Mouse (Mus musculus) erythroid progenitor cell, adult 5-6 weeks (primary cell): ENCODE data around the gene Paqr3. TPM values are rescaled to one million over a fixed set of nuclear protein-coding genes. Genes with fewer than 3 reads are reported as not detected.

Source experiments
- ATAC-seq: replicated peaks from 2 replicates; pipeline ENCODE4 v1.8.0; 2016; ENCODE audit warnings: moderate number of reproducible peaks, mild to moderate bottlenecking, moderate TSS enrichment, inconsistent platforms; ENCODE audit not compliant: poor library complexity, low FRiP score, severe bottlenecking
- total RNA-seq, 2 experiments: library from RNA; stranded (forward) in 1 of 2; stranded (reverse) in 1 of 2; fragments of 150-400 nt in 1 of 2; fragments of 186-747, 209-891 nt in 1 of 2; gene quantifications; 2 replicates each; pipeline versions ENCODE4 v1.2.3 to v1.2.4; 2015 to 2017; ENCODE audit warnings: low replicate concordance in 2 of 2

Gene Paqr3
- total RNA-seq, 2 experiments from 2014 or later: not detected

DNA sequence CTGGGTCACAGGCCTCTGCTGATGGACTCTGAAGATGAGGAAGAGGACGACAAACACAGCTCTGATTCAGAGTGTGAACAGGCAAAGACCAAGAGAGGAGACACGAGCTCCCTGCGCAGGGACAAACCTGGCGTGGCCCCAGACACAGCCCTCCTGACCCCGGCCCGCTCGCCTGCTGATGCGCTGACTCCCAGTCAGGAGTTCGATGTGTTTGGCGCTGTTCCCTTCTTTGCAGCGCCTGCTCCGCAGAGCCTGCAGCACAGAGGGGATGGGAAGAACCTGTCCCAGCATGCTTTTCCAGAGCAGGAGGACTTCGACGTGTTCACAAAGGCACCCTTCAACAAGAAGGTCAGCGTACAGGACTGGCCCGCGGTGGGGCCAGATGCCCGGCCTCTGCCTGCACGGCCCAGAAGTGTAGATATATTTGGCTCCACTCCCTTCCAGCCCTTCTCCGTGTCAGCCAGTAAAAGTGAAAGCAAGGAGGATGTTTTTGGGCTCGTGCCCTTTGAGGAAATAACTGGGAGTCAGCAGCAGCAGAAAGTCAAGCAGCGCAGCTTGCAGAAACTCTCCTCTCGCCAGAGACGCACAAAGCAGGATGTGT lies 24.3 kb downstream of the Paqr3 start:
- no peak for ATAC-seq

DNA sequence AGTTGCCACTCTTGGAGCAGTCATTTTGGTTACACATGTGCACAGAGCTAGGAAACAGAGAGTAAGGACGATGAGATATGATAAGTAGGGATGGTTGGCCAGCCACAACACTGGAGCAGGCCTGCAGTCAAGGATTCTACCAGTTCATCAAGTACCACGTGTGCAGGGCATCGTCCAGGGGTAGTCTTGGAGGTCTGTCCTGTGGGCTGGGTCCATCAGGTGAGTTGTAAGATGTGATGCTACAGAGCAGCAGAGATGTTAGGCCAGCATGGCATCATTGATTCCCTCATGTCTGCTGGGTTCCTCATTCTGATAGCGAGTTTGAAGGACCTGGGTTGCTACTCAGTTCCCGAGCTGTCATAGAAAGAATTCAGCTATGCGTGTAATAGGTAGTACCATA lies 26.3 kb downstream of the Paqr3 start:
- ATAC-seq: no peak

DNA sequence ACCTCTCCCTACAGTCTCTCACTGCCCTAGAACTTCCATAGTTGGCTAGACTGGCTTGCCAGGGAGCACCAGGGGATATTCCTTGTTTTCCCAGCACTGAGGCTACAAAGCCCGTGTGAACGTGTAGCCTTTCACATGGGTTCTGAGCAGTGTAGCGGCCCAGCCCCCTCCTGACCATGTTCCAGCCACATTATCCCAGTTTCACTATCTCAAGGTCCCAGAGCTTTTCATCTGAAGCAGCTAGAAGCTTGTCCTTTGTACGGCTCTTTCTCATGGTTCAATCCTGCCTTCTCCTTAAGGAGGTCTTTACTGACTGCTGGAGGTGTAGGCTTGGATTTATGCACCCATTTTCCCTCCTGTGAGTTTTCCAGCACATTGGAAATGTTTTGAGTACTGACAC lies 26.9 kb downstream of the Paqr3 start:
- ATAC-seq: no peak

DNA sequence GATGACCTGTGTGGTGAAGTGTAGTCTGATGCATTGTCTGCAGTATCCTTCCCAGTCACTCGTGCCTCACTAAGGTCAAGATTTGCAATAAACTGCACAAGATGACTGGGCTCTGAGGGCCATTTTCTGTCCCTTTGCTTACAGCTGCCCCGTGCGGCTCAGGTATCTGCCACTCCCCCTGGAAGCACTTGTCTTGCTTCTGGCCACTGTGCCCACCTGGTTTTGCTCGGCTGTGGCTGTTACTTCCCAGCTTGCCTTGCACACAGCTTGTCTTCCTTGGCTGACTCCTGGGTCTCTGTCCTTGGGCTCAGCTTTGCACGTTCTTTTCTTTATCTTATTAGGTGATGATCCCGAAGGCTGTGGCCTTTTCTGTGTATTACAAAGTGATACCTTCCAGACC lies 27.7 kb downstream of the Paqr3 start:
- no peak for ATAC-seq

DNA sequence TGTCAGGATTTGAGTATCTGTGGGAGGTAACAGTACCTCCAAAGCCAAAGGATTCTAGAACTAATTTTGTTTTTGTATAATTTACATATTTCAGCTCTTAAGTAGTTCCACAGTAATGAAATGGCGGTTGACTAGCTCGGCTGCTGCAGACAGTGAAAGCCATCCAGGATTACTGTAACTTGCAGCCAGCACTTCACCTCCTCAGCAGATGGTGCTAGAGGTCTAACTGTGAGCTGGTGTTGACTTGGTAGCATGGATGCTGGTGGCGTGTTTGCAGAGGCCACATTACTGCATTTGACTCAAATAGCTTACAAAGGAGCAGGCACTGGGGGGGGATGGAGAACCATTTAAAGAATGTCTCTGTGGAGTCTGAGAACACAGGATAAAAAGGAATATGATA lies 29.9 kb downstream of the Paqr3 start:
- no peak for ATAC-seq

DNA sequence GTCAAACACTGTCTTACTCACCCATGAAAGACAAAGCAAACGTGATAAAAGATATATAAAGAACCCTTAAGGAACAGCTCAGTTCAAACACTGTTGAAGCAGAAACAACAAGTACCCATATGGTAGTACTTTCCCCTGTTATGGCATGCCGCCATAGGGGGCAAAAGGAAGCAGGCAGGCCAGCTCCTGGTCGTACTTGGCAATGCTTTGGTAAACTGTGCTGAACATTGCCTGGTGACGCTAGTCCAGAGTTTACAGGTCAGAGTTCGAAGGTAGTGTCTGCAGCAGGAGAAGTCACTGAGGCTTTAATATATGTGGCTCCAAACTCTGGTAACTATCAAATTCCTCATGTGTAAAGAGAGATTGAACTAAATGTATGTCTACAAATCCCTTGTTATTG lies 32.8 kb downstream of the Paqr3 start:
- no peak for ATAC-seq

DNA sequence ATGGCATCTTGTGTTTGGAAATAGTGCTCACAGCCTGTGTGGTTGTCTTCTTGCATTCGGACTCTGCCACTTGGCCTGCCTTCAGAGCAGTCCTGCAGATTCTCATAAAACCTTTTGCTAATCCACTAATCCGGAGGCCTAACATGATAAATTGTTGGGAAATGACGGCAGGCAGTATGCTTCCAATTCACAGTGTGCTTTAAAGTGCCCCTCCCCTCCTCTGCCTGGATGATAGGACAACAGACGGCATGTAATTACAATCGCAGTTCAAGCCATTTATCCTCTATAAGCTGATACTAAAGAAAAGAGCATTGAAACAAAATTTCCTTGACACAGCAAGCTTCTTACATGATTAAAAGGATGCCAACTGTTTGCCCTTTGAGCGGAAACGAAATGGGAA lies 33.7 kb downstream of the Paqr3 start:
- ATAC-seq: no peak

DNA sequence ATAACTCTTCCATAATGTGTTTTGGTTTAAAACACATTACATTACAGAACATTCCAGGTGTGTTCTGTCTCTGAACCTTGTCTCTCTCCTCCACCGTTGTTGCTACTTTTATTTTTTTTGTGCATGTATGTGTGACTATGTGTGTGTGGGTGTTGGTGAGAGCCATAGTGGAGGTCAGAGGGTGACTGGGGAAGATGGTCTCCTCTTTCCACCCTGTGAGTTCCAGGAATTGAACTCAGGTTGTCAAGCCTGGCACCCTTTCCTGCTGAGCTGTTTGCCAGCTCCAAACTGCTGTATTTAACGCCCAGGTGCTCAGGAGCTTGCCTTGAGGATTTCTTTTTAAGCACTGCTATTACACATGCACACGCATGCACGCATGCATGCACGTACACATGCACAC lies 35.2 kb downstream of the Paqr3 start:
- no peak for ATAC-seq

DNA sequence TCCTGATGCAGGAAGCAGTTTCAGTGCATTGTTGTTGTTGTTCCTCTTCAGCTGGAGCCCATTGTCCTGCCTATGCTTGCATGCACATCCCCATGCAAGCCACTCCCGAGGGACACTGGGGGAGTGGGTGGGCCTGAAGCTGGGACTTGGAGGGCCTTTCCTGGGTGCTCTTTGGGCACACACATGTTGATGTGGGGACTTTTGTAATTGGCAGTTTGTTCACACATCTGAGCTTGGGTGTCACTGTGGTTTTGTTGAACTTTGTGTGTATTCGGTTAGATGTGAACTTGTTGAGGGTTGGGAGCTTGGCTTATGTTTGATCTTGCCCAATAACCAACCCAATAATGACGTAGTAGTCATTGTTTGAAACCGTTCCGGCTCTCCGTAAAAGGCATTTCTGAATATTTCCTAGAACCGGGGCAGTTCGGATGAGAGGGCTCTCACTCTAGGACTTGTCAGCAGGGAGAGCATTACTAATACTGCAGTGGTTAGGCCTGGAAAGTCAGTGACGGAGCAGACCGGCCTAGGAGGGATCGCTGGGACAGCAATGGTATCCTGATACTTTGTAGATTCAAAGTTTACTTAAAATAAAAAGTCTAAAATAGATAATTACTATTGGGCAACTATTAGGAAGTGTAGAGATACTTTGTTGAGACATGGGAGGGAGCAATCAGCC lies 35.8 kb downstream of the Paqr3 start:
- ATAC-seq: no peak

DNA sequence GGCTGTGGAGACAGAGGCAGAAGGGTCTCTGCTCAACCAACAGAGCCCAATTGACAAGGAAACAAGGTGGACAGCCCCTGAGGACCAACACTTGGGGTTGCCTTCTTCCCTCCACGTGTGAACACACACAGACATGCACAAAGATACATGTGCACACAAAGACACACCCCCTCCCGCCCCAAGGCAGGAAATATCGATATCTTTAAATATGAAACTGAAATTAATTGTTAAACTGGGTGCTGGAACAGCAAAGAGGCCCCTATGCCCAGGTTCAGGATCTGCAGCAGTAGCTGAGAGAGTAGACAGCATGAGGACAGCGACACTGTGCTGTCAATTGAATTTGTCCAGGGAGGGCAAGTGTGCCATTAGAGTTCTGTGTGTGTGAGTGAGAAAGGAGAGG lies 45.6 kb downstream of the Paqr3 start:
- no peak for ATAC-seq

DNA sequence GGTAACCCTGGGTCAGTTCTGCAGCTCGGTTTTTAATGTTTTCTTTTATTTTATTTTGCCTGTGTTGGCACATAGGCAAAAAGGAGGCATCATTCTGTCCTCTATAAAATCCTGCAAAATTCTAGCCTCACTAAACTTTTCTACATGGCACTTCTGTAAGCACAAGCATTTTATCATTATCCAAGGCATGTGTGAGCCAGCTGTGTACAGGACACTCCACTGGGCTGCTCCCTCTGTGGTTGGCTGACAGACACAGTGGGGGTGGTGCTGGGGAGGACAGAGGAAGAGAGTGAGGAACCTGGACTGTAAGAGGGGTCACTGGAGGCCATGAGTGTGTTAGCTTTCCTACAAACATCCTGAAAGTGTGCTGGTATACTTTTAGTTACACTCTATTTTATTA lies 49.4 kb downstream of the Paqr3 start:
- ATAC-seq: no peak

DNA sequence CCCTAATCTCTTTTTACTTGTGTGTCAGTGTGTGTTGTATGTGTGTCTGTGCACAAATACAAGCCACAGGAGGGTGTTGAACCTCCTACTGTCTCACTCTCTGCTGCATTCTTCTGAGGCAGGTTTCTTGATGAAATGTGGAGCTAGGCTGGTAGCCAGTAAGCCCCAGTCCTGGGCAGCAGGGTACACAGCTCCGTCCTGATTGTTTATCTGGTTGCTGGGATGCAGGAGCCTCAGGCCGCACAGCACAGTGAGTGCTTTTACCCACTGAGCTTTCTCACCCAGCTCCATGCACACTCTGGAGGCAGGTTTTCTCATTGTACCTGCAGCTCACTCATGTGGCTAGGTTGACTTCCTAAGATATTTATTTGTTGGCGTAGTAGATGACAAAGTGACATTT lies 50.5 kb downstream of the Paqr3 start:
- ATAC-seq: no peak

DNA sequence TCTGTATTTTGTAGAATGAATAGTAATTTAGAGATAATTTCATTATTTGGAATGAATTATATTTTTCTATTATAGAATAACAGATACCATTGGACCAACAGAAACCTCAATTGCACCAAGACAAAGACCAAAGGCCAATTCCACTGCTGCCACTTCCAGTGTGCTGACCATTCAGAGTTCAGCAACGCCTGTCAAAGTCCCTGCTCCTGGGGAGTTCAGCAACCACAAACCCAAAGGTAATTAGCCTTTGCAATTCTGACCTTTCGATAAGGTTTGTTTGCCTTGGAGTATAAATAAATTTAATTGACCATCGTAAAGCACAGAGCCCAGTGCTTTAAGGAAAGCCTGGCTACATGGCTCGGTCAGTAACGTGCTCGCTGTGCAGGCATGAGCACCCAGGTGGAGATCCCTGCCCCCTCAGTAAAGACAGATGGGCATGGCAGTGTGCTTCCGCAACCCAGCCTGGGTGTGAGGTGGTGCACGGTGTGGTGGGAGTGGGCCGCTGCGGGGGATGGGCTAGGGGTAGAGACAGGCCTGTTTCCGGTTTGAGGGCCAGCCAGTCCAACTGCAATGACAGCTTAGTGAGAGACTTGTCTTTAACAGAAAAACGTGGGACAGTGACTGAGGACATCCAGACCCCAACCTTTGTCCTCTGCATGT lies 54.5 kb downstream of the Paqr3 start:
- ATAC-seq: no peak

DNA sequence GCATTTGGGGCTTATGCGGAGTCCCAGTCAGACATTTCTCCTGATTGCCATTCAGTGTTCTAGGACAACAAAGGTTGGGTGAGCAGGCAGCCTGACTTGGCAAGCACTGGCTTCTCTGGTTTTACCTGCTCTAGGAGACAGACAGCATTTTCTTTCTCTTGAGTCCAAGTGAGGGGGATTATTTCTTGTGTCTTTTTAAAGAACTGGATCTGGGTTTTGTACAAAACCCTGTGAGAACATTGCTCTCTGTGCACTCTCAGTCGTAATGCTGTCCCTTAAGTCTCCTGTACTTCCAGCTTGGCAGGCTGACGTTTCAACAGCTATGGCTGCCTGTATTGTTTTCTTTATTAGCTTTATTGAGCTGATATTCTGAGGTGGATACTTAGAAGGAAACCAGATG lies 55.0 kb downstream of the Paqr3 start:
- ATAC-seq: no peak

DNA sequence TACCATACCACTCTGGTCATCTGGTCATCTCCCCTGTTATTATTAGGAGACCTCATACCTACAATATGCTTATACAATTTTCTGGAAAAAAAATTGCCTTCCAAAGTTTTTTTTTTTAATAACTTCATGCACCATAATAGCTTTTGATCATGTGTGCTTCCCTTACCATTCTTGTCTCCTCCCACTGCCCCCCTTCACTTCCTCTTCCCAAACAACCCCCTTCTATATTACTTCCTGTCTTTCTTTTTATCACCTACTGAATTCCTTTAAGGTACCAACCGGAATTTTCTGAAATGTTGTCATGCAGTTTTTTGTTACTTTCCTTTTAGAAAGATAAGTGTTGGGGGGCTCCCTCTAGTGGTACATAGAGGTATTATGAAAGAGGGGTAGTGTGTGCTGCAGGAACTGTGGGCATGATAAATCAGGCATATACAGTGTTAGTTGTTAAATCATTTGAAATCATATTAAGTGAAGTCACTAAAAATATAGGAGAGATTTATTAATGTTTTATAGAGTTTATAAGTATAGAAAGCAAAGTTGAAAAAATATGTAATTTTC lies 55.8 kb downstream of the Paqr3 start:
- peak; percentile 69 for ATAC-seq

DNA sequence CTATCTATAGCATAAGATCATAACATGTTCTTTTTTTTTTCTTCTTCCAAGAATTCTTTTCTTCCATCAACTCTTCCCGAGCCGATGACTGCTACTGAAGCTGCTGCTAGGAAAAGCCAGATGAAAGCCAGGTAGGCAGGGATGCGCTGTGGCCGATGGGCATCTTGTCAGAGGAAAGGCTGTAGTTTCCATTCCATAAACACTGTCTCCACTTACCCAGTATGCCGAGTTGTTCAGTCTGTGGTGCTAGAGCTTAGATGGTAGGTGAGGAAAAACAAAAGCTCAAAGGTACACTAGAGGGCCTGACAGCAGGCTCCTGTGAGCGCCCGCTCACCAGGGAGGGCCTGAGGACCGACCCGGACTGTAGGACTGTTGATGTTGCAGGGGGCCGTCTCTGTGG lies 56.6 kb downstream of the Paqr3 start:
- no peak for ATAC-seq

DNA sequence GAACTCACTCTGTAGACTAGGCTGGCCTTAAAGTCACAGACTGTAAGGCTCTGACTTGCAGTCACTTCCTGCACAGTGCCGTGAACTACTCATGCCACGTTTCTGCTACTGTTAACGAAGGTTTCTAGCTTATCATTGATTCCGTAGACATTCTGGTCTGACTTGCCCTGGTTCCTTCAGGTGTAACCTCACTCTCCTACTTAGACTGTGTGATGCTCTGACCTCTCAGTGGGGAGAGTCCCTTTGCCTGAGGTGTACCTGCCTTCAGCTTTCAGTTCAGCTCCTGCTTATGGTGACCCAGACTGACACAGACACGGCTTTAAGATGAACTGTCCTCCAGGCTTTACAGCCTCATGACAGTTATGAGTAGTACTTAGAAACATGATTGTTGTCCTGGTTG lies 57.2 kb downstream of the Paqr3 start:
- no peak for ATAC-seq

DNA sequence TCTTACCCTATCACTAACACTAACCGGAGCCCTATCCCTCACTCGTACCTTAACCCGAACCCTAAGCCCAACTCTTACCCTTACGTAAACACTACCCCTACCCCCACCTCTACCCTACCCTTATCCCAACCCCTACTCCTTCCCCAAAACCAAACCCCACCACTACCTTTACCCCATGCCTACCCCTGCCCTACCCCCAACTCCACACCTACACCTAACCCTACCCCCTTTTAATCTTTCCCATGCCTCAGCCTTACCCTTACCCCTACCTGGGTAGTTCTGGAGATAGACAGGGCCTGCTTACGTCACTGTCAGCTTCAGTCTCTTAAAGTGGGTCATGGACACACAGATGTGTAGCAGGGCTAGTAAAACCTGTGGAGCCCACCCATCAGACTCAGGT lies 62.5 kb downstream of the Paqr3 start:
- ATAC-seq: no peak

DNA sequence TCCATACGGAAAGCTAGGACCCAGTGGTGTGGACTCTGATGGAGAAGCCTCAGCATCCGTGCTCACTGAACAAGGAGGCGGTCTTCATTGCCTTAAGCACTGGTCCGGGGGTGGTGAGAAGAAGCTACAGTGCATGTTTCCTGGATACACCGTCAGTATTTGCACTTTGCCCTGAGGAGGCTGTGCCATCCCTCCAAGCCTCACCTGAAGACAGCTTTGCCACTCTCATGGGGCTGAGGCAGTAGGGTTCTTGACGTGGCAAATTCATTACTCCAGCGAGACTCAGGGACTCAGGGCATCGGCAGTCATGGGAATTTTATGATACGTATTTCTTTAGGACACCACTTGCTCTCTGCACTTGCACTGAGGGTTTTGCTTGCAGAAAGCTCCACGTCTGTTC lies 64.7 kb downstream of the Paqr3 start:
- no peak for ATAC-seq

DNA sequence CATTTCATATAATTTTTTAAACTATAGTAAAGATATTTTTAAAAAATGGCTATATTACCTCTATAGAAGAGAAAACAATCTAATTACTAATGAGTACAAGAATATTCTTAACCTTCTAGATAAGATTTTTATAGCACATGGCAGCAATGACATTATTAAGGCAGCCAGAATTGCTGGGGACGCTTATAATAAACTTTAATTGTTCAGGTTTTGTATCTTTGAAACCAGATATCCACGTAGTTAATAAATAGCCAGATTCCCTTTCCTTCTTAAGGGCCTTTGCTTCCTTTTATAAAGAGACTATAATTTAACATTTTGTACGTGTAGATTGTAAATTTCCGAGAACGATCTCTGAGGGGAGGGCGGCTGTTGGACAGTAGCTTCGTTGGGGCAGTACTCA lies 66.1 kb downstream of the Paqr3 start:
- no peak for ATAC-seq
